In the genomic region with DNA sequence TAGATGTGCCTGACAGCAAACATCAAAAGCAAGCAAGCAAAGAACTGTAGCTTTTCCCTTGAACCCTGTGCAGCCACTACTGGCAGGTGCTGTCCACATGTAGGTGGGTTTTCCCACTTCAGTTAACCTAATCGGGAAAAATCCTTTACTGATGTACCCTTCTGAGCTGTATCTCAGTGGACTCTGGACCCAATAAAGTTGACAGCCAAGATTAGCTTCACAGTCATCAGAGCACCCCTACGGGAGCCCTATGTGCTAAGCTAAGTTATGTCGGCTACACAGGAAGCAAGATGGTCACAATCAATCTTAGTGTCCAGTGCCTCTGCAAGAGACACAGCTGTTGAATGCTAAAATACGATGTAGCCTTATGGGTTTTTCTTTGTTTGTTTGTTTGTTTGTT, we compare ENCODE assay signal across 29 mouse cellular contexts. TPM values are rescaled to one million over a fixed set of nuclear protein-coding genes. Genes with fewer than 3 reads are reported as not detected.
A peak's percentile ranks its signal among the peaks of the same experiment; 100 is the strongest.
DNase-seq lines count a peak whose midpoint lies in the region; ATAC-seq and TF ChIP-seq lines count a peak whose summit lies in the region.
"Had no signal": no experiment of that assay in that cellular context is flagged by ENCODE, and none has a peak within 500 bp of the region (broad histone marks: within the 10 kb centered on the region; RNA-seq: fewer than 3 reads in every experiment).

No protein-coding gene starts in this region.

- intact Hi-C loops in heart, adult 2 months (cut with DNase I) = no loop called here
- intact Hi-C loops in left cerebral cortex, postnatal 14 days (cut with DNase I) = no loop called here

- no peaks in the 10 kb centered on the region for H3K36me3 ChIP-seq in heart, adult 2 months (ENCODE audit: control insufficient read depth, insufficient read depth, low read length)
- H3K36me3 ChIP-seq in intestine, embryonic 15.5 days = no peaks in the 10 kb centered on the region
- H3K36me3 ChIP-seq in intestine, postnatal 0 days (ENCODE audit: control insufficient read depth, insufficient read depth) = no peaks in the 10 kb centered on the region
- H3K36me3 ChIP-seq: embryonic facial prominence, embryonic 13.5 days; embryonic facial prominence, embryonic 15.5 days; forebrain, embryonic 10.5 days; forebrain, embryonic 12.5 days had no signal

- H3K4me1 ChIP-seq in heart, adult 2 months (ENCODE audit: control insufficient read depth, insufficient read depth, low read length) = no peaks in the 10 kb centered on the region
- no peaks in the 10 kb centered on the region for H3K4me1 ChIP-seq in intestine, embryonic 15.5 days (replicated peaks)
- H3K4me1 ChIP-seq in intestine, postnatal 0 days (replicated peaks; ENCODE audit: control insufficient read depth, insufficient read depth, low read length) = no peaks in the 10 kb centered on the region; the same call in 1 of the 2 replicates
- H3K4me1 ChIP-seq: embryonic facial prominence, embryonic 13.5 days; embryonic facial prominence, embryonic 15.5 days; forebrain, embryonic 10.5 days; forebrain, embryonic 12.5 days had no signal

- WGBS in heart, adult 2 months = 72% methylated on average over 4 of the region's 4 CpGs
- 55% methylated on average over 4 of the region's 4 CpGs for WGBS in intestine, embryonic 15.5 days
- 36% methylated on average over 4 of the region's 4 CpGs for WGBS in intestine, postnatal 0 days

- no peaks in the 10 kb centered on the region for H3K79me2 ChIP-seq in heart, adult 2 months (replicated peaks; ENCODE audit: control insufficient read depth, insufficient read depth, low read length)

- no peak overlapping the region for H3K9ac ChIP-seq in heart, adult 2 months (ENCODE audit: low read depth, low read length)
- no peak overlapping the region for H3K9ac ChIP-seq in intestine, embryonic 15.5 days
- H3K9ac ChIP-seq in intestine, postnatal 0 days (ENCODE audit: low read depth, low read length) = no peak overlapping the region
- H3K9ac ChIP-seq: embryonic facial prominence, embryonic 13.5 days; embryonic facial prominence, embryonic 15.5 days; forebrain, embryonic 12.5 days had no signal

- H3K4me3 ChIP-seq in heart, adult 2 months = no peak overlapping the region
- H3K4me3 ChIP-seq in intestine, embryonic 15.5 days (replicated peaks) = no peak overlapping the region
- H3K4me3 ChIP-seq in intestine, postnatal 0 days (ENCODE audit: low read depth, low read length) = no peak overlapping the region
- H3K4me3 ChIP-seq: embryonic facial prominence, embryonic 13.5 days; embryonic facial prominence, embryonic 15.5 days; erythroblast, embryonic 14.5 days; forebrain, embryonic 10.5 days; forebrain, embryonic 12.5 days had no signal

- H3K27ac ChIP-seq in heart, adult 2 months = no peak overlapping the region
- H3K27ac ChIP-seq in intestine, embryonic 15.5 days = no peak overlapping the region
- H3K27ac ChIP-seq in intestine, postnatal 0 days (ENCODE audit: low read depth, low read length) = no peak overlapping the region
- H3K27ac ChIP-seq: embryonic facial prominence, embryonic 13.5 days; embryonic facial prominence, embryonic 15.5 days; forebrain, embryonic 10.5 days; forebrain, embryonic 12.5 days had no signal

- no peak overlapping the region for H3K4me2 ChIP-seq in intestine, embryonic 15.5 days (replicated peaks)
- no peak overlapping the region for H3K4me2 ChIP-seq in intestine, postnatal 0 days (replicated peaks; ENCODE audit: low read depth)
- H3K4me2 ChIP-seq: embryonic facial prominence, embryonic 13.5 days; embryonic facial prominence, embryonic 15.5 days; forebrain, embryonic 12.5 days had no signal

- no peaks in the 10 kb centered on the region for H3K27me3 ChIP-seq in heart, adult 2 months (ENCODE audit: control insufficient read depth, insufficient read depth, low read length)
- no peaks in the 10 kb centered on the region for H3K27me3 ChIP-seq in intestine, embryonic 15.5 days (replicated peaks)
- H3K27me3 ChIP-seq in intestine, postnatal 0 days (replicated peaks; ENCODE audit: control insufficient read depth, insufficient read depth, low read length) = no peaks in the 10 kb centered on the region
- H3K27me3 ChIP-seq: CH12.LX; embryonic facial prominence, embryonic 15.5 days had no signal

- no peak for TF ChIP-seq EP300 in heart, adult 2 months (IDR thresholded peaks at IDR 0.05; ENCODE audit: insufficient read depth, low read depth, low read length)

- peak; percentile 12 for DNase-seq in heart, adult 11 months
- no peak for DNase-seq in heart, adult 2 months
- no peak for DNase-seq in left cerebral cortex, postnatal 14 days (ENCODE audit: low spot score in 2 of 2)
- no peak for DNase-seq in urinary bladder, postnatal 4 days (ENCODE audit: low spot score in 2 of 2)
- DNase-seq in thymus, postnatal 25 days = no peak
- DNase-seq: adrenal gland, adult 2 months; adrenal gland, postnatal 10 days; adrenal gland, postnatal 25 days; B cell, adult 2 months; cerebellum, adult 11 months; cerebellum, adult 18-20 months; cerebellum, adult 8-10 months; cerebellum, adult 9-11 months; cerebellum, postnatal 14 days; cerebellum, postnatal 36 days; embryo, embryonic 11 days had no signal

- TF ChIP-seq POLR2A in heart, adult 2 months (IDR thresholded peaks at IDR 0.05; ENCODE audit: insufficient read depth, low read depth, low read length) = no peak

- ATAC-seq in intestine, embryonic 15.5 days = peak; percentile 97
- peak; percentile 86 for ATAC-seq in intestine, postnatal 0 days
- ATAC-seq: CD4-positive, CD25-positive, alpha-beta regulatory T cell, adult 4 months; forebrain, embryonic 14.5 days had no signal

- no peak for TF ChIP-seq CTCF in heart, adult 2 months (IDR thresholded peaks at IDR 0.05)
- no peak for TF ChIP-seq CTCF in intestine, postnatal 0 days (IDR thresholded peaks at IDR 0.05; ENCODE audit: low read depth)

- no peaks in the 10 kb centered on the region for H3K9me3 ChIP-seq in intestine, embryonic 15.5 days
- H3K9me3 ChIP-seq in intestine, postnatal 0 days (ENCODE audit: control insufficient read depth) = no peaks in the 10 kb centered on the region
- H3K9me3 ChIP-seq: embryonic facial prominence, embryonic 13.5 days; embryonic facial prominence, embryonic 15.5 days; forebrain, embryonic 10.5 days; forebrain, embryonic 12.5 days had no signal

RNA-seq across cellular contexts. Expression of gene Cfap299, which starts 29.0 kb away (rescaled TPM):
- not detected for total RNA-seq in heart, adult 2 months (2021)
- not detected in 2 replicates for polyA plus RNA-seq in heart, adult 2 months (2012; rRNA removed)
- 0.46 and 0.59 TPM in 2 replicates for polyA plus RNA-seq in intestine, embryonic 15.5 days (2015; fragmentation: Nextera tagmentation; extraction: Ambion mirVana)
- 0.27 TPM in 1 of 2 replicates, not detected in the other for polyA plus RNA-seq in intestine, postnatal 0 days (2015; fragmentation: Nextera tagmentation; extraction: Ambion mirVana)
- total RNA-seq in left cerebral cortex, postnatal 14 days (2021) = under 1 TPM in 1 of 2 experiments, not detected in 1; 0.80 TPM
- total RNA-seq: adrenal gland, adult 2 months; adrenal gland, postnatal 10 days; adrenal gland, postnatal 25 days; adrenal gland, postnatal 4 days; CH12.LX; common myeloid progenitor, adult 5-6 weeks; MEL had no signal
- polyA plus RNA-seq: adrenal gland, adult 2 months; CD4-positive, CD25-positive, alpha-beta regulatory T cell, adult 4 months; erythroblast, embryonic 14.5 days had no signal

RNA-seq across cellular contexts. Expression of gene Fgf5, which starts 46.1 kb away (rescaled TPM):
- not detected for total RNA-seq in heart, adult 2 months (2021)
- not detected in 2 replicates for polyA plus RNA-seq in heart, adult 2 months (2012; rRNA removed)
- polyA plus RNA-seq in intestine, embryonic 15.5 days (2015; fragmentation: Nextera tagmentation; extraction: Ambion mirVana) = 0.77 and 1.2 TPM in 2 replicates
- 0.31 and 0.59 TPM in 2 replicates for polyA plus RNA-seq in intestine, postnatal 0 days (2015; fragmentation: Nextera tagmentation; extraction: Ambion mirVana)
- total RNA-seq in left cerebral cortex, postnatal 14 days (2021) = 1 to 10 TPM; 2.0 TPM
- total RNA-seq: adrenal gland, postnatal 10 days; adrenal gland, postnatal 25 days; common myeloid progenitor, adult 5-6 weeks; MEL had no signal
- polyA plus RNA-seq: adrenal gland, adult 2 months; CD4-positive, CD25-positive, alpha-beta regulatory T cell, adult 4 months; erythroblast, embryonic 14.5 days; forebrain, embryonic 10.5 days had no signal
